Mouse (Mus musculus) ovary, adult 10 weeks (tissue): Measurements from ENCODE around the gene Zdhhc11. TPM values are rescaled to one million over a fixed set of nuclear protein-coding genes. Genes with fewer than 3 reads are reported as not detected.

Source experiments
- polyA plus RNA-seq: library from polyadenylated mRNA; stranded (reverse); fragments of 350-450 nt; fragmentation: Illumina TruSeq; extraction: RNeasy Lipid Tissue Mini Kit (QIAGEN cat#74804); gene quantifications from one replicate; pipeline ENCODE4 v1.2.3, GENCODE M21; 2014

Gene Zdhhc11
- not detected for polyA plus RNA-seq

GRCm38 (mm10) chr13:73963551-73963950, at the start of gene Zdhhc11:
TSS of gene Zdhhc11 (plus strand) at chr13:73963851.

GRCm38 (mm10) chr13:73937321-73938176, 26.1 kb upstream of the Zdhhc11 start, which contains the start of the genes Trip13 and Brd9:
TSS of gene Trip13 (minus strand) at chr13:73937784.
TSS of gene Brd9 (plus strand) at chr13:73937811.

GRCm38 (mm10) chr13:74008948-74009718, 45.5 kb downstream of the Zdhhc11 start, which contains the start of gene Tppp:
TSS of gene Tppp (plus strand) at chr13:74009407.

Other genes with a start within 250 kb of the Zdhhc11 start
- gene Slc12a7, start 230.8 kb upstream of the Zdhhc11 start, polyA plus RNA-seq, result 10.7 TPM
- 3.5 TPM for gene Nkd2, start 116.2 kb upstream of the Zdhhc11 start, polyA plus RNA-seq
- 32.4 TPM for gene Trip13, start 26.1 kb upstream of the Zdhhc11 start, polyA plus RNA-seq
- gene Brd9, start 26.0 kb upstream of the Zdhhc11 start, polyA plus RNA-seq, result 36.2 TPM
- 6.2 TPM for gene Tppp, start 45.6 kb downstream of the Zdhhc11 start, polyA plus RNA-seq
- gene Cep72, start 98.4 kb downstream of the Zdhhc11 start, polyA plus RNA-seq, result 10.5 TPM
- gene Slc9a3, start 157.6 kb downstream of the Zdhhc11 start, polyA plus RNA-seq, result 3.8 TPM
- gene Exoc3, start 244.9 kb downstream of the Zdhhc11 start, polyA plus RNA-seq, result 45.6 TPM